Mouse (Mus musculus): Measurements from ENCODE around the gene Selenoo. TPM values are rescaled to one million over a fixed set of nuclear protein-coding genes. Genes with fewer than 3 reads are reported as not detected.

The Selenoo gene
- polyA plus RNA-seq, 2 experiments: 7.4 to 8.9 TPM

- H3K9ac ChIP-seq (replicated peaks): peak overlapping the region; percentile 75
- H3K27ac ChIP-seq: peak overlapping the region; percentile 24; the same call in 1 of the 2 replicates
- TF ChIP-seq CTCF (IDR thresholded peaks at IDR 0.05; ENCODE audit: low read depth) (no peak), EP300 (IDR thresholded peaks at IDR 0.05; ENCODE audit: low read depth) (no peak)
- no peaks in the 10 kb centered on the region for H3K27me3 ChIP-seq (ENCODE audit: control insufficient read depth, insufficient read depth, low read length)
- H3K4me3 ChIP-seq (ENCODE audit: insufficient read depth in 1 of 2, low read depth in 2 of 2, low read length in 2 of 2): peak overlapping the region; percentile 68 to 82
- DNase-seq (ENCODE audit: low read depth in 3 of 3, low spot score in 3 of 3) (peak; percentile 62 to 64 (median 63)), ATAC-seq (ENCODE audit: insufficient read depth) (peak; percentile 88)
- no peaks in the 10 kb centered on the region for H3K36me3 ChIP-seq (replicated peaks; ENCODE audit: control insufficient read depth, insufficient read depth, low read depth)
- peak overlapping the region; percentile 84 for H3K4me2 ChIP-seq (ENCODE audit: low read depth)
- WGBS (ENCODE audit: insufficient replicate concordance): under 1% methylated on average over 49 of the region's 59 CpGs
- peaks cover 11 to 16% of the 10 kb centered on the region in 2 experiments for H3K4me1 ChIP-seq (replicated peaks; ENCODE audit: control insufficient read depth in 2 of 2, insufficient read depth in 2 of 2, low read length in 1 of 2)
- no peaks in the 10 kb centered on the region for H3K9me3 ChIP-seq (ENCODE audit: control insufficient read depth, low read length)
Measured at GRCm38 (mm10) chr15:89075478-89076147, 13.3 kb upstream of the Selenoo start.

GRCm38 (mm10) chr15:89076156-89076731, 12.6 kb upstream of the Selenoo start:
- Histone ChIP-seq H3K36me3 (replicated peaks; ENCODE audit: control insufficient read depth, insufficient read depth, low read depth) (no peaks in the 10 kb centered on the region), H3K27me3 (ENCODE audit: control insufficient read depth, insufficient read depth, low read length) (no peaks in the 10 kb centered on the region), H3K9ac (replicated peaks) (peak overlapping the region; percentile 74), H3K27ac (no peak overlapping the region), H3K4me3 (ENCODE audit: insufficient read depth in 1 of 2, low read depth in 2 of 2, low read length in 2 of 2) (peak overlapping the region; percentile 63 to 82), H3K4me2 (ENCODE audit: low read depth) (peak overlapping the region; percentile 84), H3K4me1 (replicated peaks; ENCODE audit: control insufficient read depth in 2 of 2, insufficient read depth in 2 of 2, low read length in 1 of 2) (peaks cover 11 to 16% of the 10 kb centered on the region in 2 experiments), H3K9me3 (ENCODE audit: control insufficient read depth, low read length) (no peaks in the 10 kb centered on the region)
- ATAC-seq (ENCODE audit: insufficient read depth) (peak; percentile 37), DNase-seq (ENCODE audit: low read depth in 3 of 3, low spot score in 3 of 3) (no peak)
- WGBS (ENCODE audit: insufficient replicate concordance): under 1% methylated on average over 33 of the region's 39 CpGs
- no peak for TF ChIP-seq CTCF (IDR thresholded peaks at IDR 0.05; ENCODE audit: low read depth)
- TF ChIP-seq EP300 (IDR thresholded peaks at IDR 0.05; ENCODE audit: low read depth): no peak

GRCm38 (mm10) chr15:89078208-89078836, 10.6 kb upstream of the Selenoo start:
- Histone ChIP-seq H3K4me1 (replicated peaks; ENCODE audit: control insufficient read depth in 2 of 2, insufficient read depth in 2 of 2, low read length in 1 of 2) (peaks cover 11 to 16% of the 10 kb centered on the region in 2 experiments), H3K27ac (no peak overlapping the region), H3K9me3 (ENCODE audit: control insufficient read depth, low read length) (no peaks in the 10 kb centered on the region), H3K4me2 (ENCODE audit: low read depth) (peak overlapping the region; percentile 31), H3K36me3 (replicated peaks; ENCODE audit: control insufficient read depth, insufficient read depth, low read depth) (peaks cover 2% of the 10 kb centered on the region; the same call in 1 of the 2 replicates), H3K27me3 (ENCODE audit: control insufficient read depth, insufficient read depth, low read length) (no peaks in the 10 kb centered on the region), H3K9ac (replicated peaks) (no peak overlapping the region), H3K4me3 (ENCODE audit: insufficient read depth in 1 of 2, low read depth in 2 of 2, low read length in 2 of 2) (no peak overlapping the region)
- TF ChIP-seq EP300 (IDR thresholded peaks at IDR 0.05; ENCODE audit: low read depth): no peak
- DNase-seq (ENCODE audit: low read depth in 3 of 3, low spot score in 3 of 3): peak; percentile 48 to 55 (median 52)
- ATAC-seq (ENCODE audit: insufficient read depth): peak; percentile 21; the same call in 1 of the 2 replicates
- 32% methylated on average over 9 of the region's 9 CpGs for WGBS (ENCODE audit: insufficient replicate concordance)

- ATAC-seq (ENCODE audit: insufficient read depth): no peak
- 68% methylated on average over 1 of the region's 1 CpGs for WGBS (ENCODE audit: insufficient replicate concordance)
- H3K36me3 ChIP-seq (replicated peaks; ENCODE audit: control insufficient read depth, insufficient read depth, low read depth): peaks cover 2% of the 10 kb centered on the region; the same call in 1 of the 2 replicates
Measured at GRCm38 (mm10) chr15:89083906-89084305, 5.0 kb upstream of the Selenoo start.

GRCm38 (mm10) chr15:89084826-89085225, 4.1 kb upstream of the Selenoo start:
- TF ChIP-seq CTCF (IDR thresholded peaks at IDR 0.05; ENCODE audit: low read depth) (no peak), EP300 (IDR thresholded peaks at IDR 0.05; ENCODE audit: low read depth) (no peak)
- Histone ChIP-seq H3K27ac (no peak overlapping the region), H3K27me3 (ENCODE audit: control insufficient read depth, insufficient read depth, low read length) (no peaks in the 10 kb centered on the region), H3K9me3 (ENCODE audit: control insufficient read depth, low read length) (no peaks in the 10 kb centered on the region), H3K4me2 (ENCODE audit: low read depth) (no peak overlapping the region), H3K4me1 (replicated peaks; ENCODE audit: control insufficient read depth in 2 of 2, insufficient read depth in 2 of 2, low read length in 1 of 2) (peaks cover 2 to 5% of the 10 kb centered on the region in 2 experiments; a peak in 3 of 4 replicates), H3K36me3 (replicated peaks; ENCODE audit: control insufficient read depth, insufficient read depth, low read depth) (peaks cover 2% of the 10 kb centered on the region; the same call in 1 of the 2 replicates), H3K9ac (replicated peaks) (no peak overlapping the region), H3K4me3 (ENCODE audit: insufficient read depth in 1 of 2, low read depth in 2 of 2, low read length in 2 of 2) (no peak overlapping the region)
- DNase-seq (ENCODE audit: low read depth in 3 of 3, low spot score in 3 of 3) (no peak), ATAC-seq (ENCODE audit: insufficient read depth) (no peak)
- 75% methylated on average over 2 of the region's 2 CpGs for WGBS (ENCODE audit: insufficient replicate concordance)

More at GRCm38 (mm10) chr15:89083906-89084305, 5.0 kb upstream of the Selenoo start:
- Histone ChIP-seq H3K4me1 (replicated peaks; ENCODE audit: control insufficient read depth in 2 of 2, insufficient read depth in 2 of 2, low read length in 1 of 2) (peaks cover 0 to 3% of the 10 kb centered on the region in 2 experiments; a peak in 1 of 4 replicates), H3K9me3 (ENCODE audit: control insufficient read depth, low read length) (no peaks in the 10 kb centered on the region), H3K4me3 (ENCODE audit: insufficient read depth in 1 of 2, low read depth in 2 of 2, low read length in 2 of 2) (no peak overlapping the region), H3K27me3 (ENCODE audit: control insufficient read depth, insufficient read depth, low read length) (no peaks in the 10 kb centered on the region), H3K27ac (no peak overlapping the region), H3K4me2 (ENCODE audit: low read depth) (no peak overlapping the region), H3K9ac (replicated peaks) (no peak overlapping the region)
- no peak for DNase-seq (ENCODE audit: low read depth in 3 of 3, low spot score in 3 of 3)
- TF ChIP-seq EP300 (IDR thresholded peaks at IDR 0.05; ENCODE audit: low read depth) (no peak), CTCF (IDR thresholded peaks at IDR 0.05; ENCODE audit: low read depth) (no peak)
